Mouse (Mus musculus) intestine, postnatal 0 days (tissue): ENCODE measurements around the gene Ntn1. TPM values are rescaled to one million over a fixed set of nuclear protein-coding genes. Genes with fewer than 3 reads are reported as not detected.

Experiments used
- ATAC-seq: fragments of 200-750 bp; cut with Nextera tagmentation; 2 replicates; pipeline ENCODE4 v1.8.0; 2017; ENCODE audit warnings: mild to moderate bottlenecking, moderate TSS enrichment, moderate library complexity
- H3K27ac ChIP-seq: fragments of 300-500 bp; sonication (generic); 2 replicates; pipeline ENCODE4 v1.5.1; 2014; ENCODE audit warnings: mild to moderate bottlenecking, low read depth, low read length, moderate library complexity
- H3K27me3 ChIP-seq: fragments of 300-500 bp; sonication (generic); replicated peaks from 2 replicates; pipeline ENCODE4 v1.6.1; 2014; ENCODE audit warnings: low read length, mixed read lengths; ENCODE audit not compliant: control insufficient read depth, insufficient read depth
- H3K36me3 ChIP-seq: fragments of 300-500 bp; sonication (generic); 2 replicates; pipeline ENCODE4 v1.6.1; 2014; ENCODE audit warnings: mild to moderate bottlenecking, moderate library complexity; ENCODE audit not compliant: control insufficient read depth, insufficient read depth
- H3K4me1 ChIP-seq: fragments of 300-500 bp; sonication (generic); replicated peaks from 2 replicates; pipeline ENCODE4 v1.6.1; 2014; ENCODE audit warnings: antibody characterized with exemption, low read length, mixed read lengths; ENCODE audit not compliant: control insufficient read depth, insufficient read depth
- H3K4me2 ChIP-seq: fragments of 300-500 bp; sonication (generic); replicated peaks from 2 replicates; pipeline ENCODE4 v1.6.1; 2014; ENCODE audit warnings: low read depth, mild to moderate bottlenecking, moderate library complexity
- H3K4me3 ChIP-seq: fragments of 300-500 bp; sonication (generic); 2 replicates; pipeline ENCODE4 v1.5.1; 2014; ENCODE audit warnings: low read depth, low read length
- H3K9ac ChIP-seq: fragments of 300-500 bp; sonication (generic); 2 replicates; pipeline ENCODE4 v1.6.1; 2014; ENCODE audit warnings: mild to moderate bottlenecking, low read depth, low read length
- H3K9me3 ChIP-seq: fragments of 300-500 bp; sonication (generic); 2 replicates; pipeline ENCODE4 v1.6.1; 2016; ENCODE audit warnings: mixed run types; ENCODE audit not compliant: control insufficient read depth
- CTCF ChIP-seq: sonication (generic); IDR thresholded peaks from 2 replicates; pipeline ENCODE4 v1.5.1; 2016; ENCODE audit warnings: low read depth, mild to moderate bottlenecking, control low read depth, antibody characterized with exemption, moderate library complexity
- WGBS: fragments of 180-500 bp; shearing (Covaris S2); extraction: QIAGEN DNeasy Blood & Tissue Kit; methylation state at CpG from one replicate; pipeline ENCODE4 v1.1.7; 2014; 5-methylcytosine and 5-hydroxymethylcytosine counted together
- polyA plus RNA-seq: library from polyadenylated mRNA; unstranded; fragments of >200 nt; fragmentation: Nextera tagmentation; extraction: Ambion mirVana; gene quantifications from 2 replicates; pipeline ENCODE4 v1.2.1, GENCODE M21; 2015

The Ntn1 gene
- polyA plus RNA-seq, 1 experiment from 2014 or later = 8.8 TPM

DNA sequence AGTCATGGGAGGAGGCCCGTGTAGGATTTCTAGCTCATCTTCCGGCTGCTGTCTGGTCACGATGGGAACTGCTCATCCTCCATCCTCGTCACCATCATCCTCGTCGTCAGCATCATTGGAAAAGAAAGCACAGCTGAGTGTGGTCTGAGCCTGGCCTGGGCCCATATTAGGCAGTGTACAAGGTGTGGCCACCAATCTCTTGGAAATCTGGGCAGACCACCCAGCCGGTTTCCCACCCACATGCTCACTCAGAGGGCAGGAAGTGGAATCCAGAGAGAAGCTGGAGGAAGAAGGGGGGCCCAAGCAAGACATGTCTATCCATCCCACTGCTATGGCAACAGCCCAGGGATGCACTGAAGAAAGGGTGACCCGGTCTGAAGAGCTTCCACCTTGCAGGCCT lies 94.6 kb downstream of the Ntn1 start:
- Histone ChIP-seq H3K36me3 (no peaks in the 10 kb centered on the region), H3K4me3 (no peak overlapping the region), H3K4me1 (no peaks in the 10 kb centered on the region), H3K27me3 (no peaks in the 10 kb centered on the region), H3K27ac (no peak overlapping the region), H3K9ac (no peak overlapping the region), H3K9me3 (no peaks in the 10 kb centered on the region), H3K4me2 (no peak overlapping the region)
- no peak for ATAC-seq
- no peak for TF ChIP-seq CTCF
- WGBS = 52% methylated on average over 8 of the region's 8 CpGs

DNA sequence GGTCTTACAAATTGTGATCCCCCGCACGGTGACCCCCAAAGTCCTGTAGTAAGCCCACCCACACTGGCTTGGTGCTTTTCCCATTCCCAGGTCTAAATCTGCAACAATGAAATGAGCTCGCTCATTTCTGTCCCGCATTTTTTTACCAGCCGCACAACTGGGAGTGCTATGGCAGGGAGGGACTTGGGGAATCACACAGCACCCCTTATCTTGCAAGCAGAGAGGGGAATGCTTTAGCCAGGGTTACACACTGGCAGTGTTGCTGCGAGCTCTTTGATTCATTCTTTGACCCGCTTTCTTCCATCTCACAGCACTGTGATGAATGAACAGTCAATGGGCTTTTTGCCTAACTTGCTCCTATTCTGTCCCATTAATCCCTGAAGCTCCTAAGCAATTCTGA lies 98.3 kb downstream of the Ntn1 start:
- TF ChIP-seq CTCF = no peak
- WGBS = 86% methylated on average over 7 of the region's 7 CpGs
- Histone ChIP-seq H3K9me3 (no peaks in the 10 kb centered on the region), H3K4me1 (no peaks in the 10 kb centered on the region), H3K9ac (no peak overlapping the region), H3K27ac (no peak overlapping the region), H3K27me3 (no peaks in the 10 kb centered on the region), H3K36me3 (no peaks in the 10 kb centered on the region), H3K4me2 (no peak overlapping the region), H3K4me3 (no peak overlapping the region)
- no peak for ATAC-seq

DNA sequence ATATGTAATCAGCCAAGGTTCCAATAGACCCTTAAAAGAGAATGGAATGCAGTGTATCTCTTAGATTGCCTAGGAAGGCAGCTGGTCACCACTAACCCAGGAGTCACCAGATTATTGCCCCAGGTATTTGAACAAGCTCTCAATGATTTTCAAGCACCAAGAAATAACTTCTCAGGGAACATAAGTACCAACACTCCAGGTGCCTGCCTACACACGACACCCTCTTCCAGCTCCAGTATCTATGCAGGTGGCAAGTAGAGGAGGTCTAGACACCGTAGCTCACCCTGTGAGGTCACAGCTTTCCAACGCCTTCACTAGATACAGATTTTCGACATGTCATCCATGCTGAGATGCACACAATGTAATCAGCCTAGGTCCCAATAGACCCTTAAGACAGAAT lies 99.0 kb downstream of the Ntn1 start:
- Histone ChIP-seq H3K9ac (no peak overlapping the region), H3K4me3 (no peak overlapping the region), H3K9me3 (no peaks in the 10 kb centered on the region), H3K27ac (no peak overlapping the region), H3K27me3 (no peaks in the 10 kb centered on the region), H3K4me2 (no peak overlapping the region), H3K36me3 (no peaks in the 10 kb centered on the region), H3K4me1 (no peaks in the 10 kb centered on the region)
- 85% methylated on average over 4 of the region's 4 CpGs for WGBS
- no peak for ATAC-seq
- TF ChIP-seq CTCF = no peak

GRCm38 (mm10) chr11:68295474-68295873 lies 105.1 kb downstream of the Ntn1 start:
- no peak for TF ChIP-seq CTCF
- ATAC-seq = no peak
- Histone ChIP-seq H3K36me3 (no peaks in the 10 kb centered on the region), H3K4me3 (no peak overlapping the region), H3K9ac (no peak overlapping the region), H3K9me3 (no peaks in the 10 kb centered on the region), H3K27me3 (no peaks in the 10 kb centered on the region), H3K4me1 (no peaks in the 10 kb centered on the region), H3K27ac (no peak overlapping the region), H3K4me2 (no peak overlapping the region)
- 91% methylated on average over 5 of the region's 5 CpGs for WGBS

DNA sequence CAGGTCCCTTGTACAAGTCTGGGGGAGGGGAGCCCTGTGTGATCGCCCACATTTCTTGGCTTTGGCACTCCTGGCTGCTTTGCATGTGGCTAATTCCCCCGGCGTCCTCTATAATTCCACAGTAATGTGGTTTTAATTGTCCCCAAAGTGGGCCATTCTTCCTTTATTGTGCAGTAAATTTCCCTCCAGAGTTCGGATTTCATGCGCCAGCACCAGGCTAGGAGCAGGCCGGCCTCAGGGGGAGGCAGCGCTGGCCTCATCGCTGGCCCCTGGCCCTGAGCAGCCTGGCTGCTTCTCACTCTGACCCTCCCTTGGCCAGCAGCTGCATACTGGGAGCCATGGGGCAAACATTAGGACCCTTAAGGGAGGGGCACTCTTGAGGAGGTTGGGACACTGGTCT lies 110.0 kb downstream of the Ntn1 start:
- WGBS = 69% methylated on average over 8 of the region's 8 CpGs

DNA sequence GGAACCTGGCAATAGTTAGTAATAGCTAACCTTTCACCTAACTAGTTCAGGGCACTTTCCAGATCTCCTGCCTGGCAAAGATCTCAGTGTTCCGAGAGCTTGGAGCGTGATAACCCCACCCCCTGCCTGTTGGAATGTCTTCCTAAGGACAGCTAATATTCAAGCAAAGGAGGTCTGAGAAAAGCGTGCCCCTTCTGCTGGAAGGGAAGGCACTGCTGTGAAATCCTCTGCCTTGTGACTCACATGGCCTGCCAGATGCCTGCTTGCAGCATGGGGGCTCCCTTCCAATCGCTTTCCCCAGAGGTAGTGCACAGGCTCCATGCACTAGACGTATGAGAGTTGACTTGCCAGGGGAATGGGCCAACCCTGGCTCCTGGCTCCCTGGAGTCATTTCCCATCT lies 113.3 kb downstream of the Ntn1 start:
- no peaks in the 10 kb centered on the region for H3K27me3 ChIP-seq
- WGBS = 66% methylated on average over 5 of the region's 5 CpGs
- no peaks in the 10 kb centered on the region for H3K4me1 ChIP-seq
- no peak overlapping the region for H3K27ac ChIP-seq
- H3K9me3 ChIP-seq = no peaks in the 10 kb centered on the region
- no peak for ATAC-seq
- no peak for TF ChIP-seq CTCF
- H3K36me3 ChIP-seq = no peaks in the 10 kb centered on the region
- no peak overlapping the region for H3K4me2 ChIP-seq
- no peak overlapping the region for H3K9ac ChIP-seq
- H3K4me3 ChIP-seq = no peak overlapping the region

More for the DNA sequence above, 110.0 kb downstream of the Ntn1 start:
- Histone ChIP-seq H3K27ac (no peak overlapping the region), H3K27me3 (no peaks in the 10 kb centered on the region), H3K4me3 (no peak overlapping the region), H3K36me3 (no peaks in the 10 kb centered on the region), H3K9me3 (no peaks in the 10 kb centered on the region), H3K4me1 (no peaks in the 10 kb centered on the region), H3K9ac (no peak overlapping the region), H3K4me2 (no peak overlapping the region)
- ATAC-seq = no peak
- TF ChIP-seq CTCF = no peak
